20 mouse cellular contexts compared by ENCODE assay signal in the genomic region with DNA sequence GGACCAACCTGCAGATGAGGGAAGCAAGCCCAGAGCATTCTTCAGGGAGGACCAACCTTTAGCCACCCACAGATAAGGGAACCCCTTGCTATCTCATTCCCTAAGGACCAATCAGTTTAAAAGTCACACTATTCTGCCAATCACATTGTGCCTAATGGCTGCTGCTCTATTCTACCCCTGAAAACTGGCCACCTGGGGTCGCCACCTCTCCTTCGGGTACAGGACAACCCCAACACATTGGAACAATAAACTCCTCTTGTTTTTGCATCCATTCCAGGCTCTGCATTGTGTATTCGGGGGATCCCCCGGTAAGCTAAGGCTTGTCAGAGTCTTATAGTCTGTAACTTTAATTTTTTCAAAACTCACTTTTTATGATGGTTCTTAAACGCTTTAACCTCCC.
A peak's percentile ranks its signal among the peaks of the same experiment; 100 is the strongest.
DNase-seq lines count a peak whose midpoint lies in the region; ATAC-seq and TF ChIP-seq lines count a peak whose summit lies in the region.
"Had no signal": no experiment of that assay in that cellular context is flagged by ENCODE, and none has a peak within 500 bp of the region (broad histone marks: within the 10 kb centered on the region; RNA-seq: fewer than 3 reads in every experiment).

No protein-coding gene starts in this region.

- H3K4me2 ChIP-seq in forebrain, embryonic 15.5 days (replicated peaks): no peak overlapping the region
- H3K4me2 ChIP-seq in forebrain, embryonic 14.5 days (ENCODE audit: low read length): no peak overlapping the region
- H3K4me2 ChIP-seq: heart, embryonic 13.5 days; liver, embryonic 13.5 days; midbrain, embryonic 12.5 days; neural tube, embryonic 13.5 days had no signal

- TF ChIP-seq CTCF in kidney, adult 2 months (conservative IDR thresholded peaks at IDR 0.05; ENCODE audit: insufficient read depth, insufficient read length, low read depth, low read length): peak; percentile 28; the same call in 1 of the 2 replicates

- H3K36me3 ChIP-seq in forebrain, embryonic 15.5 days: no peaks in the 10 kb centered on the region
- H3K36me3 ChIP-seq in forebrain, embryonic 14.5 days (ENCODE audit: control insufficient read depth, insufficient read depth, low read length): no peaks in the 10 kb centered on the region
- H3K36me3 ChIP-seq in kidney, adult 2 months (ENCODE audit: control insufficient read depth, insufficient read depth, low read length): no peaks in the 10 kb centered on the region
- H3K36me3 ChIP-seq: heart, embryonic 13.5 days; liver, embryonic 13.5 days; midbrain, embryonic 12.5 days; neural tube, embryonic 13.5 days had no signal

- DNase-seq in forebrain, embryonic 14.5 days (ENCODE audit: low spot score): no peak
- DNase-seq in kidney, adult 2 months: no peak
- no peak for DNase-seq in kidney, adult 9 months
- DNase-seq in thymus, postnatal 14 days: peak; percentile 38
- DNase-seq in thymus, adult 18-20 months: no peak
- no peak for DNase-seq in gastrocnemius, postnatal 10 days
- DNase-seq: adrenal gland, postnatal 14 days; cerebellum, adult 2 months; liver, embryonic 13.5 days had no signal

- peak overlapping the region; percentile 48 for H3K27ac ChIP-seq in forebrain, embryonic 15.5 days (replicated peaks)
- no peak overlapping the region for H3K27ac ChIP-seq in forebrain, embryonic 14.5 days (ENCODE audit: low read depth, low read length)
- H3K27ac ChIP-seq in kidney, adult 2 months (ENCODE audit: insufficient read depth, low read depth, low read length): no peak overlapping the region
- H3K27ac ChIP-seq: heart, embryonic 13.5 days; kidney, postnatal 0 days; layer of hippocampus, adult 2 months; liver, embryonic 13.5 days; macrophage; midbrain, embryonic 12.5 days; neural tube, embryonic 13.5 days had no signal

- H3K9me3 ChIP-seq in forebrain, embryonic 15.5 days: no peaks in the 10 kb centered on the region
- no peaks in the 10 kb centered on the region for H3K9me3 ChIP-seq in forebrain, embryonic 14.5 days (replicated peaks; ENCODE audit: control insufficient read depth, low read length)
- H3K9me3 ChIP-seq: heart, embryonic 13.5 days; liver, embryonic 13.5 days; midbrain, embryonic 12.5 days; neural tube, embryonic 13.5 days had no signal

- no peak for TF ChIP-seq POLR2A in kidney, adult 2 months (IDR thresholded peaks at IDR 0.05; ENCODE audit: low read depth, low read length)

- peaks cover 21% of the 10 kb centered on the region for H3K4me1 ChIP-seq in forebrain, embryonic 15.5 days
- peaks cover 3% of the 10 kb centered on the region; the same call in 1 of the 2 replicates for H3K4me1 ChIP-seq in forebrain, embryonic 14.5 days (ENCODE audit: control insufficient read depth, insufficient read depth, low read length)
- H3K4me1 ChIP-seq in kidney, adult 2 months (ENCODE audit: control insufficient read depth, insufficient read depth, low read length): no peaks in the 10 kb centered on the region
- H3K4me1 ChIP-seq: liver, embryonic 13.5 days had no signal

- no peak overlapping the region for H3K9ac ChIP-seq in forebrain, embryonic 15.5 days (replicated peaks)
- no peak overlapping the region for H3K9ac ChIP-seq in forebrain, embryonic 14.5 days (ENCODE audit: low read length)
- H3K9ac ChIP-seq: heart, embryonic 13.5 days; liver, embryonic 13.5 days; midbrain, embryonic 12.5 days had no signal

- H3K4me3 ChIP-seq in forebrain, embryonic 15.5 days: no peak overlapping the region
- H3K4me3 ChIP-seq in forebrain, embryonic 14.5 days (ENCODE audit: low read depth, low read length): no peak overlapping the region
- no peak overlapping the region for H3K4me3 ChIP-seq in kidney, adult 2 months (ENCODE audit: insufficient read depth, low read depth, low read length)
- H3K4me3 ChIP-seq: erythroblast, embryonic 14.5 days; heart, embryonic 13.5 days; layer of hippocampus, adult 2 months; liver, embryonic 13.5 days; midbrain, embryonic 12.5 days; neural tube, embryonic 13.5 days had no signal

- no peak for ATAC-seq in forebrain, embryonic 15.5 days (replicated peaks)
- ATAC-seq in forebrain, embryonic 14.5 days: no peak
- no peak for ATAC-seq in frontal cortex, adult (ENCODE audit: low TSS enrichment)
- ATAC-seq: activated CD4-positive, CD25-positive, alpha-beta regulatory T cell, adult 4 months; Patski had no signal

- WGBS in forebrain, embryonic 15.5 days: 83% methylated on average over 5 of the region's 5 CpGs
- WGBS in forebrain, embryonic 14.5 days: 82% methylated on average over 5 of the region's 5 CpGs
- WGBS in kidney, adult 2 months: 87% methylated on average over 5 of the region's 5 CpGs

- H3K27me3 ChIP-seq in forebrain, embryonic 15.5 days: no peaks in the 10 kb centered on the region
- H3K27me3 ChIP-seq in forebrain, embryonic 14.5 days (replicated peaks; ENCODE audit: control insufficient read depth, insufficient read depth, low read length): no peaks in the 10 kb centered on the region
- H3K27me3 ChIP-seq in kidney, adult 2 months (replicated peaks; ENCODE audit: control insufficient read depth, insufficient read depth, low read length): no peaks in the 10 kb centered on the region
- H3K27me3 ChIP-seq: liver, embryonic 13.5 days; midbrain, embryonic 12.5 days; neural tube, embryonic 13.5 days; Patski had no signal
